Mouse (Mus musculus): ENCODE measurements around the gene Reln. TPM values are rescaled to one million over a fixed set of nuclear protein-coding genes. Genes with fewer than 3 reads are reported as not detected.

The Reln gene
- polyA plus RNA-seq, 1 experiment from 2014 or later: 23.9 TPM

DNA sequence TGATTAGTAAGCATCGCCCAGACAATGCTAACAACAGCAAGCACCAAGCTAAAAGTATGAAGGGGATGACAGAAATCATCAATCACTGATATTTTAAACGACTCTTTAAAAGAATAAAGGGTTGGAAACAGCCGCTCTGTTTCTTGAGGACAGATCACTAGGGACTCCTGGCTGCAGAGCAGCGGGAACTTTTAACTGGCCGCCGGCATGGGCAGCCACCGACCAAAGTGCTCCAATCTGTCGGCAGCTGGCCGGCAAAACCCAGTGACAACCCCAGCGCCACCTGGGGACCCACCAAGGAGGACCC, 1.0 kb downstream of the Reln start:
- peak overlapping the region; percentile 78 for H3K4me3 ChIP-seq (ENCODE audit: low read depth, low read length)
- no peaks in the 10 kb centered on the region for H3K36me3 ChIP-seq (ENCODE audit: control insufficient read depth, insufficient read depth)
- peaks cover 36% of the 10 kb centered on the region for H3K4me1 ChIP-seq (ENCODE audit: control insufficient read depth, low read depth, low read length)
- H3K27ac ChIP-seq (ENCODE audit: low read length): no peak overlapping the region
- 5% methylated on average over 10 of the region's 10 CpGs for WGBS (ENCODE audit: insufficient replicate concordance)
- H3K9me3 ChIP-seq (replicated peaks; ENCODE audit: control insufficient read depth, low read length): no peaks in the 10 kb centered on the region
- peak overlapping the region; percentile 90 for H3K4me2 ChIP-seq (ENCODE audit: low read depth, low read length)
- H3K27me3 ChIP-seq (ENCODE audit: control insufficient read depth, insufficient read depth, low read depth, low read length): peaks cover 66% of the 10 kb centered on the region
- H3K9ac ChIP-seq (ENCODE audit: low read depth, low read length): peak overlapping the region; percentile 94
- ATAC-seq (ENCODE audit: low read depth): no peak

- Histone ChIP-seq H3K27ac (ENCODE audit: low read length) (no peak overlapping the region), H3K4me3 (ENCODE audit: low read depth, low read length) (peak overlapping the region; percentile 32), H3K9ac (ENCODE audit: low read depth, low read length) (0 out of 2 replicates have a peak overlapping the region, but pooled peaks have one; percentile 1), H3K9me3 (replicated peaks; ENCODE audit: control insufficient read depth, low read length) (no peaks in the 10 kb centered on the region), H3K4me2 (ENCODE audit: low read depth, low read length) (peak overlapping the region; percentile 2), H3K4me1 (ENCODE audit: control insufficient read depth, low read depth, low read length) (peaks cover 31% of the 10 kb centered on the region), H3K27me3 (ENCODE audit: control insufficient read depth, insufficient read depth, low read depth, low read length) (peaks cover 70% of the 10 kb centered on the region), H3K36me3 (ENCODE audit: control insufficient read depth, insufficient read depth) (no peaks in the 10 kb centered on the region)
- WGBS (ENCODE audit: insufficient replicate concordance): 45% methylated on average over 7 of the region's 7 CpGs
- ATAC-seq (ENCODE audit: low read depth): no peak
These were observed 2.0 kb downstream of the Reln start for GRCm38 (mm10) chr5:22342461-22342860.

- Histone ChIP-seq H3K4me1 (ENCODE audit: control insufficient read depth, low read depth, low read length) (peaks cover 16% of the 10 kb centered on the region), H3K9ac (ENCODE audit: low read depth, low read length) (no peak overlapping the region), H3K9me3 (replicated peaks; ENCODE audit: control insufficient read depth, low read length) (no peaks in the 10 kb centered on the region), H3K36me3 (ENCODE audit: control insufficient read depth, insufficient read depth) (no peaks in the 10 kb centered on the region), H3K27me3 (ENCODE audit: control insufficient read depth, insufficient read depth, low read depth, low read length) (peaks cover 69% of the 10 kb centered on the region), H3K27ac (ENCODE audit: low read length) (no peak overlapping the region), H3K4me3 (ENCODE audit: low read depth, low read length) (no peak overlapping the region), H3K4me2 (ENCODE audit: low read depth, low read length) (no peak overlapping the region)
- WGBS (ENCODE audit: insufficient replicate concordance): 63% methylated on average over 8 of the region's 8 CpGs
- no peak for ATAC-seq (ENCODE audit: low read depth)
These were observed 3.5 kb downstream of the Reln start for GRCm38 (mm10) chr5:22340991-22341390.

GRCm38 (mm10) chr5:22335408-22335807, 9.1 kb downstream of the Reln start:
- H3K36me3 ChIP-seq (ENCODE audit: control insufficient read depth, insufficient read depth): no peaks in the 10 kb centered on the region
- no peak overlapping the region for H3K27ac ChIP-seq (ENCODE audit: low read length)
- H3K4me2 ChIP-seq (ENCODE audit: low read depth, low read length): no peak overlapping the region
- no peaks in the 10 kb centered on the region for H3K9me3 ChIP-seq (replicated peaks; ENCODE audit: control insufficient read depth, low read length)
- no peaks in the 10 kb centered on the region; the same call in 1 of the 2 replicates for H3K4me1 ChIP-seq (ENCODE audit: control insufficient read depth, low read depth, low read length)
- no peak overlapping the region for H3K9ac ChIP-seq (ENCODE audit: low read depth, low read length)
- peaks cover 22% of the 10 kb centered on the region for H3K27me3 ChIP-seq (ENCODE audit: control insufficient read depth, insufficient read depth, low read depth, low read length)
- no peak for ATAC-seq (ENCODE audit: low read depth)
- WGBS (ENCODE audit: insufficient replicate concordance): 48% methylated on average over 3 of the region's 3 CpGs
- H3K4me3 ChIP-seq (ENCODE audit: low read depth, low read length): no peak overlapping the region

GRCm38 (mm10) chr5:22330802-22331201, 13.7 kb downstream of the Reln start:
- Histone ChIP-seq H3K4me2 (ENCODE audit: low read depth, low read length) (no peak overlapping the region), H3K36me3 (ENCODE audit: control insufficient read depth, insufficient read depth) (no peaks in the 10 kb centered on the region), H3K4me3 (ENCODE audit: low read depth, low read length) (no peak overlapping the region), H3K27me3 (ENCODE audit: control insufficient read depth, insufficient read depth, low read depth, low read length) (no peaks in the 10 kb centered on the region), H3K4me1 (ENCODE audit: control insufficient read depth, low read depth, low read length) (no peaks in the 10 kb centered on the region; the same call in 1 of the 2 replicates), H3K9me3 (replicated peaks; ENCODE audit: control insufficient read depth, low read length) (no peaks in the 10 kb centered on the region), H3K9ac (ENCODE audit: low read depth, low read length) (no peak overlapping the region), H3K27ac (ENCODE audit: low read length) (no peak overlapping the region)
- no peak for ATAC-seq (ENCODE audit: low read depth)
- WGBS (ENCODE audit: insufficient replicate concordance): 65% methylated on average over 5 of the region's 5 CpGs

DNA sequence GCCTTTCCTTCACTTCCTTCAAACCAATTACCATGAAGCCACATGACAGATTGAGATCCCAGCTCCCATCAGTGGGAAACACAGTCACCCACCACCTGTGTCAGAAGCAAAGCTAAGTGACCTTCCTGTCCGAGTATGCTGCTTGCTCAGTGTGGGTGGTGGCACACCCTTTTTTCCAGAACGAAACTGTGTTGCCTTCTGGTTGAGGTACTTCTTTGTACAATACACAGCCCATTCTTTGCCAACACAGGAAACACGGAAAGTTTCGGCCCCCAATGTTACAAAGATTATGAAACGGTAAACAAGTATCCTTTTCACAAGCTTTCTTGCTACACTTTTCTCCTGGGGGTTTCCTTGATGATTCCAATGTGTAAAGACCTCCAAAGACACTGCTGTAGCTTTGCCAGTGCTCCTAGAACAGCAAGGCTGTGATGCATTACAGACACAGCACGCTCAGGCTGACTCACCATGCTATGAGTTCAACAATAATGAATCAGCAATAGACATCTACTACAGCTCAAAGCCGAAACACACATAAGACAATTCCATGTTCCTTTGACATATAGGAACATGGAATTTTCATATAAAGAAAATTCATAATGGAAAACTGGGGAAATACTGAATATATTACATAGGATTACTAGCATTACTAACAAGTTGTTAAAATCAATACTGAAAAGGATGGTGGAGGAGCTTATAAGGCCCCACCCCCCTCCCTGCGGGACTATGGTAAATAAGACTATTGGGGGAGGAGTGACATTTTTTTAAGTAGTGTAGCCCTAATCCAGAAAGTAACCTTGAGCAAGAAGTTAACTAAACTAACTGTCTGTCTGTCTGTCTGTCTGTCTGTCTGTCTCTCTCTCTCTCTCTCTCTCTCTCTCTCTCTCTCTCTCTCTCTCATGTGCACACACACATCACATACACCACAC, 15.8 kb downstream of the Reln start:
- WGBS (ENCODE audit: insufficient replicate concordance): 62% methylated on average over 8 of the region's 8 CpGs

DNA sequence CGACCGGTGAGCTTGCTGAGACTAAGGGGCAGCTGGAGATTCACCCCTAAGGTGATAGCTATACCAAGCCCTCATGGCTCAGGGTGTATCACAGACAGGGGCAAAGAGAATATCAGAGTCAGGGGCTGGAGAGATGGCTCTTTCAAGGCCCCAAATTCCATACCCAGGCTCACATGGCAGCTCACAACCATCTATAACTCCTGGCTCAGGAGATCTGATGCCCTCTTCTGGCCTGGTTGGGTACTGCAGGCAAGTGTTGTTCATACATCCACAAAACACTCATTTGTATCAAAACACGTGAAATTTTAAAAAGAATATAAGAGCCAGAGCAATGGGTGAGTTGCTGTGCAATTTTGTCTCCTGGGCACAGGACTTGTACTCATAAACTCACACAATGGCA, 17.3 kb downstream of the Reln start:
- Histone ChIP-seq H3K9me3 (replicated peaks; ENCODE audit: control insufficient read depth, low read length) (no peaks in the 10 kb centered on the region), H3K4me1 (ENCODE audit: control insufficient read depth, low read depth, low read length) (no peaks in the 10 kb centered on the region; the same call in 1 of the 2 replicates), H3K27me3 (ENCODE audit: control insufficient read depth, insufficient read depth, low read depth, low read length) (no peaks in the 10 kb centered on the region), H3K36me3 (ENCODE audit: control insufficient read depth, insufficient read depth) (no peaks in the 10 kb centered on the region), H3K4me3 (ENCODE audit: low read depth, low read length) (no peak overlapping the region), H3K4me2 (ENCODE audit: low read depth, low read length) (no peak overlapping the region), H3K27ac (ENCODE audit: low read length) (no peak overlapping the region), H3K9ac (ENCODE audit: low read depth, low read length) (no peak overlapping the region)
- WGBS (ENCODE audit: insufficient replicate concordance): 75% methylated on average over 3 of the region's 3 CpGs
- 0 out of 2 replicates have a peak, but pooled peaks have one; percentile 3 for ATAC-seq (ENCODE audit: low read depth)

More for the DNA sequence above, 15.8 kb downstream of the Reln start:
- Histone ChIP-seq H3K27me3 (ENCODE audit: control insufficient read depth, insufficient read depth, low read depth, low read length) (no peaks in the 10 kb centered on the region), H3K4me1 (ENCODE audit: control insufficient read depth, low read depth, low read length) (no peaks in the 10 kb centered on the region; the same call in 1 of the 2 replicates), H3K4me3 (ENCODE audit: low read depth, low read length) (no peak overlapping the region), H3K4me2 (ENCODE audit: low read depth, low read length) (no peak overlapping the region), H3K36me3 (ENCODE audit: control insufficient read depth, insufficient read depth) (no peaks in the 10 kb centered on the region), H3K9me3 (replicated peaks; ENCODE audit: control insufficient read depth, low read length) (no peaks in the 10 kb centered on the region), H3K9ac (ENCODE audit: low read depth, low read length) (no peak overlapping the region), H3K27ac (ENCODE audit: low read length) (no peak overlapping the region)
- ATAC-seq (ENCODE audit: low read depth): peak; percentile 67

DNA sequence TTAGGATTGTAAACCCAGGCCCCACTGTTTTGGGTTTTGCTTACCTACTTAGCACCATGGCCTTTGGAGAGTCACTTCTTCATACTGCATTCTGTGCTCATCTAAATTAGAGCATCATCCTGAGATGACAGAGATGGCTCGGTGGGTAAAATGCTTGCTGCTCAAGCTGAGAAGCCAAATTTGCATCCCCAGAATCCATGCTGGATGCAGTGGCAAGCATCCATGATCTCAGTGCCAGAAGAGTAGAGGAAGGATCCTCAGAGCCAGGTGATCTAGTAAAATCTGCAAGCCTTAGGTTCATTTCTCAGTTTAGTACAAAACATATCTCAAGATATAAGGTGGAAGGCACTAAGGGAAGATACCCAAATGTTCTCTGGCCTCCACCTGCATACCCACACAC, 20.7 kb downstream of the Reln start:
- Histone ChIP-seq H3K4me3 (ENCODE audit: low read depth, low read length) (no peak overlapping the region), H3K4me2 (ENCODE audit: low read depth, low read length) (no peak overlapping the region), H3K9me3 (replicated peaks; ENCODE audit: control insufficient read depth, low read length) (no peaks in the 10 kb centered on the region), H3K9ac (ENCODE audit: low read depth, low read length) (no peak overlapping the region), H3K4me1 (ENCODE audit: control insufficient read depth, low read depth, low read length) (no peaks in the 10 kb centered on the region; the same call in 1 of the 2 replicates), H3K36me3 (ENCODE audit: control insufficient read depth, insufficient read depth) (no peaks in the 10 kb centered on the region), H3K27me3 (ENCODE audit: control insufficient read depth, insufficient read depth, low read depth, low read length) (no peaks in the 10 kb centered on the region), H3K27ac (ENCODE audit: low read length) (no peak overlapping the region)
- 53% methylated on average over 1 of the region's 1 CpGs for WGBS (ENCODE audit: insufficient replicate concordance)
- ATAC-seq (ENCODE audit: low read depth): no peak

- ATAC-seq (ENCODE audit: low read depth): peak; percentile 74
These were observed 26.7 kb downstream of the Reln start for GRCm38 (mm10) chr5:22317807-22318206.

More at GRCm38 (mm10) chr5:22317807-22318206, 26.7 kb downstream of the Reln start:
- no peaks in the 10 kb centered on the region for H3K36me3 ChIP-seq (ENCODE audit: control insufficient read depth, insufficient read depth)
- no peak overlapping the region for H3K4me3 ChIP-seq (ENCODE audit: low read depth, low read length)
- H3K27ac ChIP-seq (ENCODE audit: low read length): peak overlapping the region; percentile 45; the same call in 1 of the 2 replicates
- WGBS (ENCODE audit: insufficient replicate concordance): 49% methylated on average over 1 of the region's 1 CpGs
- H3K4me1 ChIP-seq (ENCODE audit: control insufficient read depth, low read depth, low read length): no peaks in the 10 kb centered on the region; the same call in none of the 2 replicates
- no peak overlapping the region for H3K4me2 ChIP-seq (ENCODE audit: low read depth, low read length)
- H3K9me3 ChIP-seq (replicated peaks; ENCODE audit: control insufficient read depth, low read length): no peaks in the 10 kb centered on the region
- H3K9ac ChIP-seq (ENCODE audit: low read depth, low read length): no peak overlapping the region
- H3K27me3 ChIP-seq (ENCODE audit: control insufficient read depth, insufficient read depth, low read depth, low read length): no peaks in the 10 kb centered on the region

All from liver, embryonic 16.5 days (tissue).